Comparison of ENCODE assay signal across 22 mouse cellular contexts in genomic region chr3:127843941-127844327, GRCm38 (mm10). TPM values are rescaled to one million over a fixed set of nuclear protein-coding genes. Genes with fewer than 3 reads are reported as not detected.
DNase-seq lines count a peak whose midpoint lies in the region; ATAC-seq lines count a peak whose summit lies in the region.
"Had no signal": no experiment of that assay in that cellular context is flagged by ENCODE, and none has a peak within 500 bp of the region (broad histone marks: within the 10 kb centered on the region; RNA-seq: fewer than 3 reads in every experiment).

No protein-coding gene starts in this region.

- 70% methylated on average over 5 of the region's 5 CpGs for WGBS in liver, embryonic 12.5 days (ENCODE audit: insufficient replicate concordance)

- no peaks in the 10 kb centered on the region for H3K36me3 ChIP-seq in liver, embryonic 12.5 days
- H3K36me3 ChIP-seq: embryonic facial prominence, embryonic 12.5 days; G1E; heart, embryonic 15.5 days; intestine, embryonic 15.5 days had no signal

- no peak for ATAC-seq in liver, embryonic 12.5 days
- ATAC-seq: activated CD4-positive, CD25-positive, alpha-beta regulatory T cell, adult 4 months; CD4-positive, CD25-positive, alpha-beta regulatory T cell, adult 4 months; forebrain, embryonic 16.5 days; intestine, embryonic 15.5 days had no signal

- H3K4me3 ChIP-seq in liver, embryonic 12.5 days, result no peak overlapping the region
- H3K4me3 ChIP-seq: embryonic facial prominence, embryonic 12.5 days; heart, embryonic 15.5 days; intestine, embryonic 15.5 days had no signal

- peaks cover 13% of the 10 kb centered on the region for H3K27me3 ChIP-seq in liver, embryonic 12.5 days (replicated peaks)
- H3K27me3 ChIP-seq: embryonic facial prominence, embryonic 12.5 days; intestine, embryonic 15.5 days had no signal

- peaks cover 29% of the 10 kb centered on the region for H3K4me1 ChIP-seq in liver, embryonic 12.5 days
- H3K4me1 ChIP-seq: embryonic facial prominence, embryonic 12.5 days; heart, embryonic 15.5 days; intestine, embryonic 15.5 days had no signal

- no peak overlapping the region for H3K9ac ChIP-seq in liver, embryonic 12.5 days
- H3K9ac ChIP-seq: embryonic facial prominence, embryonic 12.5 days; heart, embryonic 15.5 days; hindbrain, embryonic 14.5 days; intestine, embryonic 15.5 days had no signal

- H3K9me3 ChIP-seq in liver, embryonic 12.5 days (replicated peaks), result no peaks in the 10 kb centered on the region
- H3K9me3 ChIP-seq: embryonic facial prominence, embryonic 12.5 days; G1E; heart, embryonic 15.5 days; intestine, embryonic 15.5 days had no signal

- no peak overlapping the region for H3K27ac ChIP-seq in liver, embryonic 12.5 days
- H3K27ac ChIP-seq: embryonic facial prominence, embryonic 12.5 days; heart, embryonic 15.5 days; hindbrain, embryonic 14.5 days; intestine, embryonic 15.5 days had no signal

- peak; percentile 6 for DNase-seq in testis, postnatal 10 days (ENCODE audit: low spot score)
- no peak for DNase-seq in testis, postnatal 14 days (ENCODE audit: low spot score)
- DNase-seq in adrenal gland, adult 2 months, result peak; percentile 60
- DNase-seq in adrenal gland, postnatal 25 days, result peak; percentile 6
- DNase-seq in layer of hippocampus, adult 11-12 months (ENCODE audit: low spot score), result no peak
- DNase-seq: B cell, adult 2 months; cerebellum, adult 11-12 months; cerebellum, adult 9-10 months; cerebellum, postnatal 25 days; gastrocnemius, postnatal 10 days; heart, adult 18-20 months; heart, postnatal 14 days had no signal

- H3K4me2 ChIP-seq in liver, embryonic 12.5 days, result no peak overlapping the region
- H3K4me2 ChIP-seq: embryonic facial prominence, embryonic 12.5 days; heart, embryonic 11.5 days; heart, embryonic 15.5 days; hindbrain, embryonic 14.5 days; intestine, embryonic 15.5 days had no signal

RNA-seq across cellular contexts. Expression of gene Ap1ar, which starts 6.6 kb away (rescaled TPM):
- total RNA-seq in adrenal gland, adult 2 months (2021), result 10 to 100 TPM; 28.3 to 34.2 TPM
- 20.9 and 24.4 TPM in 2 replicates for polyA plus RNA-seq in adrenal gland, adult 2 months (2012; rRNA removed)
- total RNA-seq in adrenal gland, postnatal 25 days (2021), result 35.7 and 40.3 TPM in 2 replicates
- 37.3 and 39.3 TPM in 2 replicates for polyA plus RNA-seq in liver, embryonic 12.5 days (2016; fragmentation: Nextera tagmentation; extraction: Ambion mirVana)

RNA-seq across cellular contexts. Expression of gene Fam241a, which starts 52.2 kb away (rescaled TPM):
- total RNA-seq in adrenal gland, adult 2 months (2021), result 1 to 10 TPM; 5.6 TPM
- 1.7 and 2.1 TPM in 2 replicates for polyA plus RNA-seq in adrenal gland, adult 2 months (2012; rRNA removed)
- 3.0 and 4.6 TPM in 2 replicates for total RNA-seq in adrenal gland, postnatal 25 days (2021)
- 61.8 and 62.3 TPM in 2 replicates for polyA plus RNA-seq in liver, embryonic 12.5 days (2016; fragmentation: Nextera tagmentation; extraction: Ambion mirVana)

RNA-seq across cellular contexts. Expression of gene Tifa, which starts 54.3 kb away (rescaled TPM):
- 1 to 10 TPM; 3.4 to 6.5 TPM for total RNA-seq in adrenal gland, adult 2 months (2021)
- polyA plus RNA-seq in adrenal gland, adult 2 months (2012; rRNA removed), result 16.4 and 23.6 TPM in 2 replicates
- 2.7 and 3.5 TPM in 2 replicates for total RNA-seq in adrenal gland, postnatal 25 days (2021)
- 12.8 and 13.7 TPM in 2 replicates for polyA plus RNA-seq in liver, embryonic 12.5 days (2016; fragmentation: Nextera tagmentation; extraction: Ambion mirVana)

Comparison
In these comparisons a context has a peak if more than half of its experiments do, and no peak if none do; other contexts are left out.
1. DNase-seq: peak in testis, postnatal 10 days (single experiment), adrenal gland, adult 2 months (single experiment) and adrenal gland, postnatal 25 days (single experiment); none in testis, postnatal 14 days (single experiment) and layer of hippocampus, adult 11-12 months (single experiment).